Mouse (Mus musculus) stomach, embryonic 14.5 days (tissue): ENCODE measurements at regions not wholly inside any gene's neighbourhood (a gene's known extent, or its start where the extent isn't known, plus 50 kb on each side); places are given as distances from the start of the nearest gene placed in this dataset.

Source experiments
- ATAC-seq: fragments of 200-750 bp; cut with Nextera tagmentation; 2 replicates; pipeline ENCODE4 v1.8.0; 2017; ENCODE audit warnings: low read depth, moderate TSS enrichment; ENCODE audit not compliant: insufficient number of reproducible peaks, insufficient read depth, low FRiP score
- H3K27ac ChIP-seq: fragments of 300-500 bp; sonication (generic); 2 replicates; pipeline ENCODE4 v1.5.1; 2014; ENCODE audit warnings: mild to moderate bottlenecking, low read length, moderate library complexity, mixed read lengths
- H3K27me3 ChIP-seq: fragments of 300-500 bp; sonication (generic); 2 replicates; pipeline ENCODE4 v1.6.1; 2014; ENCODE audit warnings: low read length, control low read depth, mixed read lengths; ENCODE audit not compliant: control insufficient read depth, insufficient read depth
- H3K36me3 ChIP-seq: fragments of 300-500 bp; sonication (generic); 2 replicates; pipeline ENCODE4 v1.6.1; 2014; ENCODE audit warnings: mild to moderate bottlenecking, control low read depth, low read length, moderate library complexity, mixed read lengths; ENCODE audit not compliant: control insufficient read depth, insufficient read depth
- H3K4me1 ChIP-seq: fragments of 300-500 bp; sonication (generic); 2 replicates; pipeline ENCODE4 v1.6.1; 2014; ENCODE audit warnings: low read length, control low read depth, mixed read lengths; ENCODE audit not compliant: control insufficient read depth, insufficient read depth
- H3K4me2 ChIP-seq: fragments of 300-500 bp; sonication (generic); replicated peaks from 2 replicates; pipeline ENCODE4 v1.6.1; 2014; ENCODE audit warnings: low read depth, low read length, control low read depth
- H3K4me3 ChIP-seq: fragments of 300-500 bp; sonication (generic); 2 replicates; pipeline ENCODE4 v1.5.1; 2014; ENCODE audit warnings: low read depth, low read length, control low read depth
- H3K9ac ChIP-seq: fragments of 300-500 bp; sonication (generic); replicated peaks from 2 replicates; pipeline ENCODE4 v1.6.1; 2014; ENCODE audit warnings: low read depth, mild to moderate bottlenecking, control low read depth, low read length, moderate library complexity, mixed read lengths
- H3K9me3 ChIP-seq: fragments of 300-500 bp; sonication (generic); 2 replicates; pipeline ENCODE4 v1.6.1; 2016; ENCODE audit warnings: low read depth, low read length, control low read depth; ENCODE audit not compliant: control insufficient read depth
- WGBS: fragments of 180-500 bp; shearing (Covaris S2); extraction: QIAGEN DNeasy Blood & Tissue Kit; methylation state at CpG from one replicate; pipeline ENCODE4 v1.1.7; 2014; 5-methylcytosine and 5-hydroxymethylcytosine counted together

- Histone ChIP-seq H3K4me1 (no peaks in the 10 kb centered on the region), H3K4me2 (no peak overlapping the region), H3K9me3 (no peaks in the 10 kb centered on the region), H3K36me3 (no peaks in the 10 kb centered on the region), H3K27me3 (no peaks in the 10 kb centered on the region), H3K4me3 (no peak overlapping the region), H3K9ac (no peak overlapping the region), H3K27ac (no peak overlapping the region)
- no peak for ATAC-seq
- WGBS: 35% methylated on average over 6 of the region's 6 CpGs
Measured at GRCm38 (mm10) chr1:157768201-157768600, 261.7 kb downstream of the Sec16b start.

GRCm38 (mm10) chr1:157797711-157798110, 291.2 kb downstream of the Sec16b start:
- no peaks in the 10 kb centered on the region for H3K27me3 ChIP-seq
- 87% methylated on average over 7 of the region's 7 CpGs for WGBS
- no peak overlapping the region for H3K27ac ChIP-seq
- no peak overlapping the region for H3K9ac ChIP-seq
- H3K4me3 ChIP-seq: no peak overlapping the region
- H3K9me3 ChIP-seq: no peaks in the 10 kb centered on the region
- ATAC-seq: no peak
- H3K4me2 ChIP-seq: no peak overlapping the region
- no peaks in the 10 kb centered on the region for H3K36me3 ChIP-seq
- no peaks in the 10 kb centered on the region for H3K4me1 ChIP-seq

- no peak overlapping the region for H3K4me2 ChIP-seq
- no peaks in the 10 kb centered on the region for H3K4me1 ChIP-seq
- no peaks in the 10 kb centered on the region for H3K9me3 ChIP-seq
- no peaks in the 10 kb centered on the region for H3K36me3 ChIP-seq
- H3K9ac ChIP-seq: no peak overlapping the region
- no peak overlapping the region for H3K27ac ChIP-seq
- 55% methylated on average over 21 of the region's 21 CpGs for WGBS
- no peaks in the 10 kb centered on the region for H3K27me3 ChIP-seq
- no peak overlapping the region for H3K4me3 ChIP-seq
- no peak for ATAC-seq
Measured at GRCm38 (mm10) chr1:157798561-157799553, 292.3 kb downstream of the Sec16b start.

- no peak for ATAC-seq
- no peak overlapping the region for H3K4me3 ChIP-seq
- H3K4me1 ChIP-seq: no peaks in the 10 kb centered on the region
- whole genome bisulfite sequencing: 76% methylated on average over 3 of the region's 3 CpGs
- no peaks in the 10 kb centered on the region for H3K27me3 ChIP-seq
- H3K36me3 ChIP-seq: no peaks in the 10 kb centered on the region
- no peaks in the 10 kb centered on the region for H3K9me3 ChIP-seq
- no peak overlapping the region for H3K9ac ChIP-seq
- H3K4me2 ChIP-seq: no peak overlapping the region
- H3K27ac ChIP-seq: no peak overlapping the region
Measured at GRCm38 (mm10) chr1:157801151-157801550, 294.6 kb downstream of the Sec16b start.

- no peak for ATAC-seq
- no peak overlapping the region for H3K27ac ChIP-seq
- no peak overlapping the region for H3K4me3 ChIP-seq
- WGBS: 61% methylated on average over 3 of the region's 3 CpGs
- no peaks in the 10 kb centered on the region for H3K27me3 ChIP-seq
- H3K4me1 ChIP-seq: no peaks in the 10 kb centered on the region
- no peaks in the 10 kb centered on the region for H3K9me3 ChIP-seq
- no peak overlapping the region for H3K9ac ChIP-seq
- H3K36me3 ChIP-seq: no peaks in the 10 kb centered on the region
- no peak overlapping the region for H3K4me2 ChIP-seq
Measured at GRCm38 (mm10) chr1:157804229-157804628, 297.7 kb downstream of the Sec16b start.

GRCm38 (mm10) chr1:157806296-157806695, 299.8 kb downstream of the Sec16b start:
- no peak overlapping the region for H3K27ac ChIP-seq
- WGBS: 89% methylated on average over 1 of the region's 1 CpGs
- no peaks in the 10 kb centered on the region for H3K4me1 ChIP-seq
- H3K4me3 ChIP-seq: no peak overlapping the region
- H3K27me3 ChIP-seq: no peaks in the 10 kb centered on the region
- no peak overlapping the region for H3K4me2 ChIP-seq
- H3K36me3 ChIP-seq: no peaks in the 10 kb centered on the region
- no peak for ATAC-seq
- no peaks in the 10 kb centered on the region for H3K9me3 ChIP-seq
- H3K9ac ChIP-seq: no peak overlapping the region

- Histone ChIP-seq H3K4me2 (no peak overlapping the region), H3K9me3 (no peaks in the 10 kb centered on the region), H3K27me3 (no peaks in the 10 kb centered on the region), H3K4me1 (no peaks in the 10 kb centered on the region), H3K4me3 (no peak overlapping the region), H3K9ac (no peak overlapping the region), H3K36me3 (no peaks in the 10 kb centered on the region), H3K27ac (no peak overlapping the region)
- whole genome bisulfite sequencing: 67% methylated on average over 8 of the region's 8 CpGs
- ATAC-seq: no peak
Measured at GRCm38 (mm10) chr1:157809674-157810471, 303.3 kb downstream of the Sec16b start.

- H3K4me2 ChIP-seq: no peak overlapping the region
- H3K4me1 ChIP-seq: no peaks in the 10 kb centered on the region
- H3K9me3 ChIP-seq: no peaks in the 10 kb centered on the region
- H3K4me3 ChIP-seq: no peak overlapping the region
- H3K27me3 ChIP-seq: no peaks in the 10 kb centered on the region
- H3K36me3 ChIP-seq: no peaks in the 10 kb centered on the region
- H3K27ac ChIP-seq: no peak overlapping the region
- no peak for ATAC-seq
- H3K9ac ChIP-seq: no peak overlapping the region
Measured at GRCm38 (mm10) chr1:157810657-157811056, 304.1 kb downstream of the Sec16b start.
